Mouse (Mus musculus): ENCODE results near the gene Aqp2. TPM values are rescaled to one million over a fixed set of nuclear protein-coding genes. Genes with fewer than 3 reads are reported as not detected.

Aqp2 gene
- polyA plus RNA-seq, 1 experiment from 2014 or later = not detected

DNA sequence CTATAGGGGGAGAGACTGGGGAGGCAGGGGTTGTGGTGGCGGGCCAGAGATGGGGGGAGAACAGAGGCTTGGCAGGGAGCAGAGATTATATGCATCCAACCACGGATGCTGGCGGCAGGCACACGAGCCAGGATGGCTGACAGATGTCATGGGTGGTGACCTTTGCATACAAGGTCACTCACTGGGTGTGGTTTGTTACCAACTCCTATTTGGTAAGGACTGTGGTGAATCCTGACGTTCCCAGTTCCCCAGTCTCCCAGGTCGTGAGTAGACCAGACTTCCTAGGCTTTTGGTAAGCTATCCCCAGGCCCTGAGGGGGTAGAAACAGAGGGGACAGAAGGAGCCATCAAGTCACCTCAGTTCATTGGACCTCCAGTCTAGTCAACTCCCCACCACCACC lies 10.2 kb upstream of the Aqp2 start:
- H3K9me3 ChIP-seq (ENCODE audit: low read length) = no peaks in the 10 kb centered on the region
- no peak overlapping the region for H3K4me2 ChIP-seq (replicated peaks; ENCODE audit: low read depth, low read length)
- H3K4me1 ChIP-seq (ENCODE audit: insufficient read depth, low read depth, low read length) = no peaks in the 10 kb centered on the region
- no peaks in the 10 kb centered on the region for H3K27me3 ChIP-seq (replicated peaks; ENCODE audit: insufficient read depth, low read length)
- WGBS = 55% methylated on average over 6 of the region's 6 CpGs
- no peaks in the 10 kb centered on the region for H3K36me3 ChIP-seq (ENCODE audit: insufficient read depth, low read length)
- H3K27ac ChIP-seq (ENCODE audit: low read length) = no peak overlapping the region
- no peak for DNase-seq (ENCODE audit: low spot score)
- H3K9ac ChIP-seq (replicated peaks; ENCODE audit: low read depth) = no peak overlapping the region
- TF ChIP-seq EP300 (IDR thresholded peaks at IDR 0.05) (no peak), CTCF (IDR thresholded peaks at IDR 0.05) (no peak)
- H3K4me3 ChIP-seq (ENCODE audit: low read depth, low read length) = no peak overlapping the region
- ATAC-seq = no peak

- H3K4me3 ChIP-seq (ENCODE audit: low read depth, low read length) = no peak overlapping the region
- DNase-seq (ENCODE audit: low spot score) = peak; percentile 35
- TF ChIP-seq CTCF (IDR thresholded peaks at IDR 0.05) (no peak), EP300 (IDR thresholded peaks at IDR 0.05) (no peak)
- peak; percentile 23; the same call in 1 of the 2 replicates for ATAC-seq
- H3K9me3 ChIP-seq (ENCODE audit: low read length) = no peaks in the 10 kb centered on the region
- no peak overlapping the region for H3K4me2 ChIP-seq (replicated peaks; ENCODE audit: low read depth, low read length)
- WGBS = 42% methylated on average over 10 of the region's 10 CpGs
- no peaks in the 10 kb centered on the region for H3K36me3 ChIP-seq (ENCODE audit: insufficient read depth, low read length)
- no peak overlapping the region for H3K27ac ChIP-seq (ENCODE audit: low read length)
- no peaks in the 10 kb centered on the region for H3K4me1 ChIP-seq (ENCODE audit: insufficient read depth, low read depth, low read length)
- no peaks in the 10 kb centered on the region for H3K27me3 ChIP-seq (replicated peaks; ENCODE audit: insufficient read depth, low read length)
- H3K9ac ChIP-seq (replicated peaks; ENCODE audit: low read depth) = no peak overlapping the region
Observed at GRCm38 (mm10) chr15:99569123-99569522, 9.7 kb upstream of the Aqp2 start.

GRCm38 (mm10) chr15:99583463-99584344 lies 4.8 kb downstream of the Aqp2 start:
- peak; percentile 6; the same call in 1 of the 2 replicates for TF ChIP-seq CTCF (IDR thresholded peaks at IDR 0.05)
- no peak for TF ChIP-seq EP300 (IDR thresholded peaks at IDR 0.05)
- Histone ChIP-seq H3K27me3 (replicated peaks; ENCODE audit: insufficient read depth, low read length) (peaks cover 44% of the 10 kb centered on the region), H3K9me3 (ENCODE audit: low read length) (no peaks in the 10 kb centered on the region), H3K4me1 (ENCODE audit: insufficient read depth, low read depth, low read length) (peaks cover 16% of the 10 kb centered on the region), H3K36me3 (ENCODE audit: insufficient read depth, low read length) (no peaks in the 10 kb centered on the region), H3K4me2 (replicated peaks; ENCODE audit: low read depth, low read length) (peak overlapping the region; percentile 53), H3K27ac (ENCODE audit: low read length) (no peak overlapping the region), H3K9ac (replicated peaks; ENCODE audit: low read depth) (no peak overlapping the region), H3K4me3 (ENCODE audit: low read depth, low read length) (peak overlapping the region; percentile 28)
- ATAC-seq = peak; percentile 63
- DNase-seq (ENCODE audit: low spot score) = peak; percentile 55
- 4% methylated on average over 49 of the region's 54 CpGs for WGBS

GRCm38 (mm10) chr15:99584407-99585202 lies 5.8 kb downstream of the Aqp2 start:
- Histone ChIP-seq H3K9ac (replicated peaks; ENCODE audit: low read depth) (0 out of 2 replicates have a peak overlapping the region, but pooled peaks have one; percentile 19), H3K9me3 (ENCODE audit: low read length) (no peaks in the 10 kb centered on the region), H3K36me3 (ENCODE audit: insufficient read depth, low read length) (no peaks in the 10 kb centered on the region), H3K27me3 (replicated peaks; ENCODE audit: insufficient read depth, low read length) (peaks cover 50% of the 10 kb centered on the region), H3K4me2 (replicated peaks; ENCODE audit: low read depth, low read length) (peak overlapping the region; percentile 53), H3K4me3 (ENCODE audit: low read depth, low read length) (peak overlapping the region; percentile 28; the same call in 1 of the 2 replicates), H3K4me1 (ENCODE audit: insufficient read depth, low read depth, low read length) (peaks cover 16% of the 10 kb centered on the region), H3K27ac (ENCODE audit: low read length) (no peak overlapping the region; the same call in 1 of the 2 replicates)
- DNase-seq (ENCODE audit: low spot score) (peak; percentile 78), ATAC-seq (peak; percentile 69)
- 2% methylated on average over 24 of the region's 24 CpGs for WGBS
- TF ChIP-seq CTCF (IDR thresholded peaks at IDR 0.05) (no peak), EP300 (IDR thresholded peaks at IDR 0.05) (no peak)

GRCm38 (mm10) chr15:99585741-99586140 lies 6.9 kb downstream of the Aqp2 start:
- H3K9ac ChIP-seq (replicated peaks; ENCODE audit: low read depth) = no peak overlapping the region
- peaks cover 16% of the 10 kb centered on the region for H3K4me1 ChIP-seq (ENCODE audit: insufficient read depth, low read depth, low read length)
- H3K9me3 ChIP-seq (ENCODE audit: low read length) = no peaks in the 10 kb centered on the region
- 56% methylated on average over 6 of the region's 6 CpGs for WGBS
- DNase-seq (ENCODE audit: low spot score) (no peak), ATAC-seq (no peak)
- no peak overlapping the region for H3K4me2 ChIP-seq (replicated peaks; ENCODE audit: low read depth, low read length)
- no peaks in the 10 kb centered on the region for H3K36me3 ChIP-seq (ENCODE audit: insufficient read depth, low read length)
- peaks cover 50% of the 10 kb centered on the region for H3K27me3 ChIP-seq (replicated peaks; ENCODE audit: insufficient read depth, low read length)
- no peak for TF ChIP-seq EP300 (IDR thresholded peaks at IDR 0.05)
- no peak for TF ChIP-seq CTCF (IDR thresholded peaks at IDR 0.05)
- H3K27ac ChIP-seq (ENCODE audit: low read length) = no peak overlapping the region
- no peak overlapping the region for H3K4me3 ChIP-seq (ENCODE audit: low read depth, low read length)

GRCm38 (mm10) chr15:99586525-99586924 lies 7.7 kb downstream of the Aqp2 start:
- ATAC-seq (no peak), DNase-seq (ENCODE audit: low spot score) (no peak)
- no peak overlapping the region for H3K9ac ChIP-seq (replicated peaks; ENCODE audit: low read depth)
- no peaks in the 10 kb centered on the region for H3K9me3 ChIP-seq (ENCODE audit: low read length)
- no peak overlapping the region for H3K27ac ChIP-seq (ENCODE audit: low read length)
- H3K4me3 ChIP-seq (ENCODE audit: low read depth, low read length) = no peak overlapping the region
- H3K4me2 ChIP-seq (replicated peaks; ENCODE audit: low read depth, low read length) = no peak overlapping the region
- H3K4me1 ChIP-seq (ENCODE audit: insufficient read depth, low read depth, low read length) = peaks cover 16% of the 10 kb centered on the region
- TF ChIP-seq EP300 (IDR thresholded peaks at IDR 0.05) = no peak
- TF ChIP-seq CTCF (IDR thresholded peaks at IDR 0.05) = no peak
- 82% methylated on average over 3 of the region's 3 CpGs for WGBS
- H3K36me3 ChIP-seq (ENCODE audit: insufficient read depth, low read length) = no peaks in the 10 kb centered on the region
- H3K27me3 ChIP-seq (replicated peaks; ENCODE audit: insufficient read depth, low read length) = peaks cover 48% of the 10 kb centered on the region

All from lung, postnatal 0 days (tissue).